Mouse (Mus musculus): ENCODE results near the gene Smap1. TPM values are rescaled to one million over a fixed set of nuclear protein-coding genes. Genes with fewer than 3 reads are reported as not detected.

Gene Smap1
- polyA plus RNA-seq, 1 experiment from 2014 or later = 131 TPM

DNA sequence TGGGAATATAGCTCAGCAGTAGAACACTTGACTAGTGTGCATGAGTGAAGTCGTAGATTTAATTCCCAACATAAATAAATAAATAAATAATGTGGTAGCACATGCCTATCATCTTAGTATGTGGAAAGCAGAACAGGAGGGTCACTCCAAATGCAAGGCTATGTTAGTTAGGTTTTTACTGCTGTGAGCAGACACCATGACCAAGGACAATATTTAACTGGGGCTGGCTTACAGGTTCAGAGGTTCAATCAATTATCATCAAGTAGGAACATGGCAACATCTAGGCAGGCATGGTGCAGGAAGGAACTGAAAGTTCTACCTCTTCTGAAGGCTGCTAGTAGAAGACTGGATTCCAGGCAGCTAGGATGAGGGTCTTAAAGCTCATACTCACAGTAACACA, 22.0 kb upstream of the Smap1 start:
- Histone ChIP-seq H3K9ac (no peak overlapping the region), H3K4me1 (peaks cover 10% of the 10 kb centered on the region), H3K9me3 (no peaks in the 10 kb centered on the region), H3K27ac (no peak overlapping the region), H3K36me3 (replicated peaks) (no peaks in the 10 kb centered on the region), H3K27me3 (replicated peaks) (no peaks in the 10 kb centered on the region), H3K4me2 (no peak overlapping the region), H3K4me3 (no peak overlapping the region)
- WGBS = 86% methylated on average over 1 of the region's 1 CpGs
- no peak for ATAC-seq (replicated peaks)

DNA sequence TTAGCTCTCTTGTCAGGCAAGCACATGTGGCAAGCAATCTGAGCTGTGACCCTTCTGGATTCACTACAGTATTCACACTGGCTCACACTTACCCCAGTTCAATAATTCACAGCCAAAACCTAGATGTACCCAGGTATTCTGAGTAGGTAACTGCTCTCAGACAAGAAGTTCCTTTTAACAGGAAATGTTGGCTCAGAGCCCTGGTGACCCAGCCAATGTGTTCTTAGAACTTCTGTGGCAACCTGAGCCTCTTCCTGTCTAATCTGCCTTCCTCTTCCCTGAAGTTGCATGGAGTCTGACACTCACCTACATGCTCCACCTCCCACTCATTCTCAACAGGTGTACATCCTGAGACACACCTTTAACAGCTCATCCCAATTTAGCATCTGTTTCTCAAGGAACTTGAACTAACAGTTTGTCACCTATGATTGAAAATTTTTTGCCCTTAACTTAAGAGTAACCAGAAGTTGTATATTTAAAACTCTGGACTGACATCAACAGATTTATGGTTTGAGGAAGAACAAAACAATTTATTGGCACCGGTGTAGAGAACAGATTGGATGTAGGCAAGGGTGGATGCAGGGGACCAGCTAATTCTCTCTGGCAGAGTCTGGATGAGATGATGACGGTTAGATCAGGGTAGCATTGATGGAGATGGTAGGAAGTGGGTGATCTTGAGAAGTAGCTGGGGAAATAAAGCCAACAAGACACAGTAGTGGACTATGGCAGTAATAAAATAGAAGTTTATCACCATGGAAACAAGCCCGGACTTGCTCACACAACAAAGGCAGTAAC, 21.2 kb upstream of the Smap1 start:
- no peak for ATAC-seq (replicated peaks)

DNA sequence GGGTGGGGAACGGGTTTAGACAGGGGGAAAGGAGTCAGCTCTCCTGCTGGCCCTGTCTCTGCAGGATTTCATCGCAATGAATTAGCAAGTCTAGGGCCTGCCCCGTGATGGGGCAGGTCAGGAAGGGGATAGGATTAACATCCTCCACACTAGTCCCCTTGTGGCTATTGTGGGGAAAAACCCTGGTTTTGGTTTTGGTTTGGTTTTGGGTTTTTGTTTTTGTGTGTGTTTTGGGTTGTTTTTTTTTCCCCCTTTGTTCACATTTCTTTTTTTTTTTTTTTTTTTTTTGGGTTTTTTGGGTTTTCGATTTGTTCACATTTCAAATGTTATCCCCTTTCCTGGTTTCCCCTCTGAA, 13.3 kb upstream of the Smap1 start:
- H3K4me1 ChIP-seq = no peaks in the 10 kb centered on the region
- ATAC-seq (replicated peaks) = no peak
- no peak overlapping the region for H3K4me3 ChIP-seq
- no peak overlapping the region for H3K27ac ChIP-seq
- H3K27me3 ChIP-seq (replicated peaks) = no peaks in the 10 kb centered on the region
- H3K9ac ChIP-seq = no peak overlapping the region
- 24% methylated on average over 4 of the region's 4 CpGs for WGBS
- no peak overlapping the region for H3K4me2 ChIP-seq
- H3K36me3 ChIP-seq (replicated peaks) = no peaks in the 10 kb centered on the region
- no peaks in the 10 kb centered on the region for H3K9me3 ChIP-seq

More for the DNA sequence above, 21.2 kb upstream of the Smap1 start:
- Histone ChIP-seq H3K27ac (no peak overlapping the region), H3K4me2 (no peak overlapping the region), H3K27me3 (replicated peaks) (no peaks in the 10 kb centered on the region), H3K4me1 (peaks cover 2% of the 10 kb centered on the region), H3K9ac (no peak overlapping the region), H3K36me3 (replicated peaks) (no peaks in the 10 kb centered on the region), H3K9me3 (no peaks in the 10 kb centered on the region), H3K4me3 (no peak overlapping the region)
- 78% methylated on average over 3 of the region's 3 CpGs for WGBS

DNA sequence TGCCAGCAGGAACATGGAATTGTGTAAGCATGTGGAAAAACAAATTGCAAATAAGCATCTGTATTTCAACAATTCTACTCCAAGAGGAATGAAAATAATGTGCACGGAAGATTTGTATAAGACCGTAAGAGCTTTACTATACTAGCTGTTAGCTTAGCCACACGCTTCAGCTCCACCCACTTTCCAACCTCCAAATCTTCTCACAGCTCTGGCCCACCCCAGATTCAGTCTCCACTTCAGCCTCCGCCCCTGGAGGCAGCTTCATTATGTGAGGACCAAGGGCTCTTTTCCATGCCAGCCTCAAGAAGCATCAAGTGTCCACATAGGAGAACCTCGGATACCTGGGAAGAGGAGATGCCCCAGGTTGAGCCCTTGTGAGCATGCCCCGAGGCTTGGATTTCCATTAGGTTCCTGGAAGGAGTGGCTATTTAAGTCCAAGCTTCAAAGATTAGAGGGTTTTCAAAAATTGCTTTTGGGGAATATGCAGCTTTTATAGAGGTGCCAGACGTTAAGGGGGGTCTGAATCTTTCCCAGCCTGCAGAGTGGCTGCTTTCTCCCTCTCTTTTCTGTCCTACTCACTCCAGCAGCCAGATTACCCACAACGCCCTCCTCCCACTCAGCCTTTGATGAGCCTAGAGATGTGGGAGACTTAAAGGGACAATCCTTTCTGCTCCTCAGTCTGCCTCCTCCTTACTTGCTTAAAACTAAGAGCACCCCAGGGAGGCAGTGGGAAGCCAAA, 12.7 kb upstream of the Smap1 start:
- Histone ChIP-seq H3K9ac (no peak overlapping the region), H3K4me3 (no peak overlapping the region), H3K4me1 (no peaks in the 10 kb centered on the region), H3K9me3 (no peaks in the 10 kb centered on the region), H3K27ac (no peak overlapping the region), H3K36me3 (replicated peaks) (no peaks in the 10 kb centered on the region), H3K4me2 (no peak overlapping the region), H3K27me3 (replicated peaks) (no peaks in the 10 kb centered on the region)
- 50% methylated on average over 8 of the region's 8 CpGs for WGBS
- 0 out of 2 replicates have a peak, but pooled peaks have one; percentile 37 for ATAC-seq (replicated peaks)

DNA sequence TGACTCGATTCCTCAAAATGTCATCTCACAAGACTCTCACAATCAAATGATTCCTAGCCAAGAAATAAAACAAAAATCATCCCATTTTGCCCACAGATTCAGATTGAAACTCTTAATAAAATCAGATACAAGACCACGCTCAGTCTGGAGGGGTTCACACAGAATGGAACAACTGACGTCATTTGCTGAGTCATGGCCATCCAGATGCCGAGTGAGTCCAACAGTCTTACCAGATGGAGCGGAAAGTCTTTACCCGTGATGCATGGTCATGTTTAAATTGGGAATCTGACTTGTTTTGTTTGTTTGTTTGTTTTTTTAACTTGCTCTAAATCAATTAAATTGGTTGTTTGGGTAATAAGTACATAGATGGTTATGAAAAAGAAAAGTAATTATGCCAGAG, 7.3 kb upstream of the Smap1 start:
- 95% methylated on average over 6 of the region's 6 CpGs for whole genome bisulfite sequencing
- Histone ChIP-seq H3K9me3 (no peaks in the 10 kb centered on the region), H3K4me2 (no peak overlapping the region), H3K4me3 (no peak overlapping the region), H3K27ac (no peak overlapping the region), H3K36me3 (replicated peaks) (no peaks in the 10 kb centered on the region), H3K27me3 (replicated peaks) (no peaks in the 10 kb centered on the region), H3K9ac (no peak overlapping the region), H3K4me1 (no peaks in the 10 kb centered on the region)
- ATAC-seq (replicated peaks) = no peak

DNA sequence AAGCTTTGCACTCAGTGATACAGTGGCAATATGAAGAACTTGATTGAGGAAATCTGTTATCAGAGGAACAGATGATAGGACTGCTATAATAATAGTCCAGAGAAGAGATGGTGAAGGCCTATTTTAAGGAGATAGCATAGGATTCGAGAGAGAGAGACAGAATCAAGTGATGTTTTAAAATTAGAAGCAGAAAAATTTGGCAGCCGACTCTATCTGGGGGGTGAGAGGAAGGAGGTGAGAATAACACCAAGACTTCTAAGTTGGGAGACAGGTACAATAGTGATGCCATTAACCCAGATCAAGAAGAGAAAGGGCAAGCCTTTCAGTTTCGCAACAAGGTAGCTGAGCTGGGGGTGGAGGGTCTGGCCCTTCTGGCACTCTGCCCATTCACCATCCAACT, 6.3 kb upstream of the Smap1 start:
- 86% methylated on average over 3 of the region's 3 CpGs for WGBS
- no peak overlapping the region for H3K4me3 ChIP-seq
- no peaks in the 10 kb centered on the region for H3K27me3 ChIP-seq (replicated peaks)
- H3K4me2 ChIP-seq = no peak overlapping the region
- no peak overlapping the region for H3K9ac ChIP-seq
- ATAC-seq (replicated peaks) = no peak
- H3K4me1 ChIP-seq = no peaks in the 10 kb centered on the region
- no peak overlapping the region for H3K27ac ChIP-seq
- no peaks in the 10 kb centered on the region for H3K9me3 ChIP-seq
- no peaks in the 10 kb centered on the region for H3K36me3 ChIP-seq (replicated peaks)

DNA sequence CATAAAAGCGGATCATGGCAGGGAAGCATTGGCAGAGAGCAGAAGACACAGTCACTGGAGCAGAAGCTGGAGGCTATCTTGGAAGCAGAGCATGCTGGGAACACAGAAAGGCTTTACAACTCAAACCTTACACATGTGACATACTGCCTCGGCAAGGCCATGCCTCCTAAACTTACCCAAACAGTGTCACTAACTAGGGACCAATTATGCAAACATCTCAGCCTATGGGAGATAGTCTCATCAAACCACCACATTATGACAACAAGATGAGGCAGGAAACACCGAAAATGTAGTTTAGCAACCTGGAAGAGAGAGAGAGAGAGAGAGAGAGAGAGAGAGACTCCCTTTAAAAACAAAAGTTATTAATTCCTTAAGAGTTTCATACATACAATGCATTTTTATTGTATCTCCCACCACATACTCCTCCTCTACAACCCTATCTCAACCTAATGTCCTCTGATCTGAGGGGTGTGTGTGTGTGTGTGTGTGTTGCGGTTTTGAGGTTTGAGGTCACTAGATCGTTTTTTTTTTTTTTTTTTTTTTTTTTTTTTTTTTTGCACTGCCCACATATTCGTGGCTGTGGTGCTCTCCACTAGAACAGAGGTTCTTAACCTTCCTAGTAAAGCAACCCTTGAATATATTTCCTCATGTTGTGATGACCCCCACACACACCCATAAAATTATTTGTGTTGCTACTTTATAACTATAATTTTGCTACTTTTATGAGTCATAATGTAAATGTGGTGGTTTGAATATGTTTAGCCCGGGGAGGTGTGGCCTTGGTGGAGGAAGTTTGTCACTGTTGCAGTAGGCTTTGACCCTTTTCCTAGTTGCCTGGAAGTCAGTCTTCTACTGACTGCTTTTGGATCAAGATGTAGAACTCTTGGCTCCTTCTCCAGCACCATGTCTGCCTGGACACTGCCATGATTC, 1.9 kb upstream of the Smap1 start:
- Histone ChIP-seq H3K27ac (no peak overlapping the region), H3K4me2 (no peak overlapping the region), H3K4me1 (peaks cover 25% of the 10 kb centered on the region), H3K4me3 (no peak overlapping the region), H3K9ac (no peak overlapping the region), H3K36me3 (replicated peaks) (no peaks in the 10 kb centered on the region), H3K9me3 (no peaks in the 10 kb centered on the region), H3K27me3 (replicated peaks) (no peaks in the 10 kb centered on the region)
- 85% methylated on average over 7 of the region's 7 CpGs for WGBS
- no peak for ATAC-seq (replicated peaks)

DNA sequence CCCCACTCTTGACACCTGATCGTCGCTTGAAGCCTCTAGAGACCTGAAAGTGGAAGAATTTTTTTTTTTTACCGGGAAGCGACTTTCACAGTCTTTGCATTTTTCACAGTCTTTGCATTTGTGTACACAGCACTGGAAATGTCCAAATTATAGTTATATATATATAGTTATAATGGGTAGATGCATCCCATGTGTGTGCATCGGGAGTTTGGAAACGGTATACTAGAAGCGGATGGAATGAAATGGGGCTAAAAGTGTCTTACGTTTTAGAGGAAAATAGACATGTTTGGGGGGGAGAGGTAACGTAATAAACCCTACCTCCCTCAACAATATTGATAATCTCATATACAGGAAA, 390 bp upstream of the Smap1 start:
- H3K36me3 ChIP-seq (replicated peaks) = no peaks in the 10 kb centered on the region
- H3K4me1 ChIP-seq = peaks cover 25% of the 10 kb centered on the region
- peak overlapping the region; percentile 73 for H3K4me2 ChIP-seq
- peak overlapping the region; percentile 98 for H3K9ac ChIP-seq
- WGBS = 29% methylated on average over 9 of the region's 9 CpGs
- H3K27me3 ChIP-seq (replicated peaks) = no peaks in the 10 kb centered on the region
- peak overlapping the region; percentile 100 for H3K4me3 ChIP-seq
- H3K27ac ChIP-seq = peak overlapping the region; percentile 98
- no peak; the same call in 1 of the 2 replicates for ATAC-seq (replicated peaks)
- H3K9me3 ChIP-seq = no peaks in the 10 kb centered on the region

DNA sequence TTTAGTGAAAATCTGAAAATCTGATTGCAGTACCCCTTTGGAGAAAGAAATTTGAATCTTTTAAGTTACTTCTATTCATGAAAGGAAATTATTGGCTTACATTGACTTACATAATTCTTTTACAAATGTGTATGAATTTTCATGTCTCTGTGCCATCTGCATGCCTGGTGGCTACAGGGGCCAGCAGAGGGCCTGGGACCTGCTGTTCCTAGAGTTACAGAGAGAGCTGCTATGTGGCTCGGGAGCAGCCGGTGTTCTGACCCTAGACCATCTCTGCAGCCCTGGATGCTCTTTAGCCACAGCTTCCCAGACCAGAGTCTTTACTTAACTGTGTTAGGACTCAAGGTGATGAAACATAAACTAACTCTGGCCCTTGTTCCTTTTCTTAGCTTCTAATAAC, 1.8 kb downstream of the Smap1 start:
- peak overlapping the region; percentile 100; the same call in 1 of the 2 replicates for H3K4me3 ChIP-seq
- H3K9me3 ChIP-seq = no peaks in the 10 kb centered on the region
- WGBS = 15% methylated on average over 2 of the region's 2 CpGs
- no peaks in the 10 kb centered on the region for H3K27me3 ChIP-seq (replicated peaks)
- peak overlapping the region; percentile 29; the same call in 1 of the 2 replicates for H3K9ac ChIP-seq
- H3K4me1 ChIP-seq = peaks cover 25% of the 10 kb centered on the region
- H3K4me2 ChIP-seq = peak overlapping the region; percentile 73
- no peak overlapping the region for H3K27ac ChIP-seq
- no peaks in the 10 kb centered on the region for H3K36me3 ChIP-seq (replicated peaks)
- no peak for ATAC-seq (replicated peaks)

DNA sequence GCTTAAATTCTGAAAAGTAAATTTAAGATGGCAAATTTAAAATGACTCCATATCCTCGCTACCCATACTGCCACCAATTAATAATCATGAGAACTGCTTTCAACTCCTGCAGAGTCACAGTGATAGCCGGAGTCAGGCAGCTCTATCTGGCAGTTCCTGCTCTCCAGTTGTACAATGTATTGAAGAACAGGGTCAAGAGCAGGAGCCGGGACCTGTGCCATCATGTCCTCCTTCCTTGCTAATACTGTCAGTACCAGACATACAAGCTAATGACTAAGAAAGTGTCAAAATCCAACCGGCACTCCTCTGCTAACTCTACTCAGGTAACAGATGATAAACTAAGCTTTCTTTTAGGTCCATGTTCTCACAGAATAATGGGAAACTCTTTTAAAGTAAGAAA, 3.0 kb downstream of the Smap1 start:
- WGBS = 91% methylated on average over 4 of the region's 4 CpGs
- Histone ChIP-seq H3K4me3 (no peak overlapping the region), H3K4me2 (no peak overlapping the region), H3K27me3 (replicated peaks) (no peaks in the 10 kb centered on the region), H3K9me3 (no peaks in the 10 kb centered on the region), H3K4me1 (peaks cover 25% of the 10 kb centered on the region), H3K27ac (no peak overlapping the region), H3K36me3 (replicated peaks) (no peaks in the 10 kb centered on the region), H3K9ac (no peak overlapping the region)
- no peak for ATAC-seq (replicated peaks)

DNA sequence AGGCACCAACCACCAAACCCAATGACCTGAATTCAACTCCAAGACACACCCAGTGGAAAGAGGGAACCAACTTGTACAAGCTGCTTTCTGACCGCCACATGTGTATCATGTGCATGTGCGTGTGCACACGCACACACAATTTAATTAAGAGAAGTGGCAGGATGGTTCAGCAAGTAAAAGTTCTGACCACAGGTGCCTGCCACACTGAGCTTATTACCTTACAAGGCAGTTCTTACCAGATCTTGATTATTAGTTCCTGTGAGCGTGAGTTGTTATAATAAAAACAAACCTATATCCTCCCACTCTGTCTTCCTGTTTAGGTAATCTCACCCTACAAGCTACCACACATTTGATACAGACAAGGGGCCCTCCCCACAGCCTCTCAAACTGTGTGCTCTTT, 6.6 kb downstream of the Smap1 start:
- H3K4me2 ChIP-seq = no peak overlapping the region
- no peaks in the 10 kb centered on the region for H3K36me3 ChIP-seq (replicated peaks)
- ATAC-seq (replicated peaks) = no peak
- H3K4me1 ChIP-seq = peaks cover 13% of the 10 kb centered on the region
- no peak overlapping the region for H3K27ac ChIP-seq
- H3K9me3 ChIP-seq = no peaks in the 10 kb centered on the region
- no peaks in the 10 kb centered on the region for H3K27me3 ChIP-seq (replicated peaks)
- 94% methylated on average over 4 of the region's 4 CpGs for WGBS
- H3K9ac ChIP-seq = no peak overlapping the region
- H3K4me3 ChIP-seq = no peak overlapping the region

DNA sequence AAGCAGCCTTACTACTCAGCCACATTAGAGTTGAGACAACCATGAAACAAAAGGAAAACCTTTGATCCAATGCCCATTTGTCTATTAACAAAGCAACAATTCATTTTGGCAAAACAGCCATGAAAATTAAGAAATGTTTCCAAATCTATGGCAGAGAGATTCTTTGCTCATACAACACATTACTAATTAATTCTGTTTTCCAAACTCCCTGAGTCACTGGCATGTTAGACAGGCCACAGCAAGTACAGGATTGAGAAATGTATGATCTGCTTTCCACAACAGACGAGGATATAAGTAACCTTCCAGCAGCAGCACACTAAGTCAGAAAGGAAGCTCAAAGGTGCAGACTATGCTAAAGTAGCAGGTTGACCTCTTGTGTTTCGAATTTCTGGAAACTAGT, 9.1 kb downstream of the Smap1 start:
- Histone ChIP-seq H3K4me2 (no peak overlapping the region), H3K9ac (no peak overlapping the region), H3K4me3 (no peak overlapping the region), H3K36me3 (replicated peaks) (no peaks in the 10 kb centered on the region), H3K4me1 (no peaks in the 10 kb centered on the region), H3K27me3 (replicated peaks) (no peaks in the 10 kb centered on the region), H3K9me3 (no peaks in the 10 kb centered on the region), H3K27ac (no peak overlapping the region)
- ATAC-seq (replicated peaks) = no peak
- WGBS = 72% methylated on average over 2 of the region's 2 CpGs

Data from midbrain, embryonic 15.5 days (tissue).